In genomic region chr10:67204652-67205407, GRCm38 (mm10) we compare ENCODE assay signal across 10 mouse cellular contexts.
DNase-seq lines count a peak whose midpoint lies in the region; ATAC-seq and TF ChIP-seq lines count a peak whose summit lies in the region.
"Had no signal": no experiment of that assay in that cellular context is flagged by ENCODE, and none has a peak within 500 bp of the region (broad histone marks: within the 10 kb centered on the region; RNA-seq: fewer than 3 reads in every experiment).

No protein-coding gene starts in this region.

- no peak overlapping the region for H3K4me2 ChIP-seq in kidney, embryonic 14.5 days (replicated peaks; ENCODE audit: low read depth, low read length)
- peak overlapping the region; percentile 28 for H3K4me2 ChIP-seq in liver, embryonic 14.5 days (ENCODE audit: low read depth)
- H3K4me2 ChIP-seq: embryonic facial prominence, embryonic 15.5 days had no signal

- H3K4me1 ChIP-seq in kidney, adult 2 months (ENCODE audit: control insufficient read depth, insufficient read depth, low read length): peaks cover 10% of the 10 kb centered on the region; the same call in 1 of the 2 replicates
- no peaks in the 10 kb centered on the region; the same call in 1 of the 2 replicates for H3K4me1 ChIP-seq in kidney, embryonic 14.5 days (ENCODE audit: control insufficient read depth, insufficient read depth, low read length)
- H3K4me1 ChIP-seq in brown adipose tissue, adult 24 weeks (ENCODE audit: control insufficient read depth, insufficient read depth, insufficient read length, low read length): peaks cover 23% of the 10 kb centered on the region
- H3K4me1 ChIP-seq in liver, embryonic 14.5 days (replicated peaks; ENCODE audit: control insufficient read depth in 2 of 2, insufficient read depth in 2 of 2, low read length in 1 of 2): peaks cover 9 to 16% of the 10 kb centered on the region in 2 experiments
- peaks cover 7% of the 10 kb centered on the region; the same call in 1 of the 2 replicates for H3K4me1 ChIP-seq in small intestine, adult 2 months (ENCODE audit: control insufficient read depth, insufficient read depth, insufficient read length, low read length)

- H3K36me3 ChIP-seq in kidney, adult 2 months (ENCODE audit: control insufficient read depth, insufficient read depth, low read length): no peaks in the 10 kb centered on the region
- H3K36me3 ChIP-seq in kidney, embryonic 14.5 days (ENCODE audit: control insufficient read depth, insufficient read depth, low read length): no peaks in the 10 kb centered on the region; the same call in 1 of the 2 replicates
- H3K36me3 ChIP-seq in liver, embryonic 14.5 days (replicated peaks; ENCODE audit: control insufficient read depth, insufficient read depth, low read depth): no peaks in the 10 kb centered on the region
- 0 out of 2 replicates have a peak, but pooled peaks cover under 1% of the 10 kb centered on the region for H3K36me3 ChIP-seq in small intestine, adult 2 months (ENCODE audit: control insufficient read depth, insufficient read depth, low read length)
- H3K36me3 ChIP-seq: embryonic facial prominence, embryonic 15.5 days had no signal

- H3K27ac ChIP-seq in kidney, adult 2 months (ENCODE audit: insufficient read depth, low read depth, low read length): peak overlapping the region; percentile 86
- no peak overlapping the region for H3K27ac ChIP-seq in kidney, embryonic 14.5 days (ENCODE audit: low read depth, low read length)
- peak overlapping the region; percentile 92 for H3K27ac ChIP-seq in brown adipose tissue, adult 24 weeks (replicated peaks; ENCODE audit: low read depth, low read length)
- no peak overlapping the region for H3K27ac ChIP-seq in liver, embryonic 14.5 days
- peak overlapping the region; percentile 78 for H3K27ac ChIP-seq in small intestine, adult 2 months (ENCODE audit: insufficient read depth, low read depth, low read length)
- H3K27ac ChIP-seq: embryonic facial prominence, embryonic 15.5 days had no signal

- no peaks in the 10 kb centered on the region for H3K9me3 ChIP-seq in kidney, embryonic 14.5 days (ENCODE audit: control insufficient read depth, low read length)
- H3K9me3 ChIP-seq in liver, embryonic 14.5 days (ENCODE audit: control insufficient read depth, low read length): no peaks in the 10 kb centered on the region
- H3K9me3 ChIP-seq: embryonic facial prominence, embryonic 15.5 days had no signal

- no peak for TF ChIP-seq POLR2A in kidney, adult 2 months (IDR thresholded peaks at IDR 0.05; ENCODE audit: low read depth, low read length)
- no peak for TF ChIP-seq POLR2A in small intestine, adult 2 months (IDR thresholded peaks at IDR 0.05; ENCODE audit: low read depth, low read length)

- DNase-seq in kidney, adult 2 months: peak; percentile 59
- DNase-seq in liver, embryonic 14.5 days (ENCODE audit: low read depth in 3 of 3, low spot score in 3 of 3): no peak
- no peak for DNase-seq in urinary bladder, postnatal 36 days (ENCODE audit: low spot score in 2 of 2)
- DNase-seq in urinary bladder, postnatal 10 days (ENCODE audit: low spot score): no peak

- 71% methylated on average over 11 of the region's 11 CpGs for WGBS in kidney, adult 2 months
- 74% methylated on average over 11 of the region's 11 CpGs for WGBS in kidney, embryonic 14.5 days
- WGBS in liver, embryonic 14.5 days (ENCODE audit: insufficient replicate concordance): 19% methylated on average over 11 of the region's 11 CpGs
- WGBS in small intestine, adult 2 months: 81% methylated on average over 11 of the region's 11 CpGs

- no peak overlapping the region for H3K9ac ChIP-seq in kidney, embryonic 14.5 days (ENCODE audit: low read depth, low read length)
- no peak overlapping the region for H3K9ac ChIP-seq in liver, embryonic 14.5 days (replicated peaks)
- H3K9ac ChIP-seq: embryonic facial prominence, embryonic 15.5 days had no signal

- no peak overlapping the region for H3K4me3 ChIP-seq in kidney, adult 2 months (ENCODE audit: insufficient read depth, low read depth, low read length)
- no peak overlapping the region for H3K4me3 ChIP-seq in kidney, embryonic 14.5 days (ENCODE audit: low read length)
- peak overlapping the region; percentile 21; the same call in 1 of the 2 replicates for H3K4me3 ChIP-seq in brown adipose tissue, adult 24 weeks (ENCODE audit: insufficient read depth, low read depth, low read length)
- no peak overlapping the region for H3K4me3 ChIP-seq in liver, embryonic 14.5 days (ENCODE audit: insufficient read depth in 1 of 2, low read depth in 2 of 2, low read length in 2 of 2)
- H3K4me3 ChIP-seq in small intestine, adult 2 months (ENCODE audit: low read depth, low read length): peak overlapping the region; percentile 43
- H3K4me3 ChIP-seq: embryonic facial prominence, embryonic 15.5 days had no signal

- TF ChIP-seq CTCF in kidney, adult 2 months (conservative IDR thresholded peaks at IDR 0.05; ENCODE audit: insufficient read depth, insufficient read length, low read depth, low read length): no peak
- no peak for TF ChIP-seq CTCF in liver, embryonic 14.5 days (IDR thresholded peaks at IDR 0.05; ENCODE audit: low read depth)
- no peak for TF ChIP-seq CTCF in small intestine, adult 2 months (IDR thresholded peaks at IDR 0.05; ENCODE audit: extremely low read depth, insufficient read length, insufficient replicate concordance, low read depth, low read length)

- no peak for TF ChIP-seq EP300 in liver, embryonic 14.5 days (IDR thresholded peaks at IDR 0.05; ENCODE audit: low read depth)

- no peak for ATAC-seq in kidney, embryonic 14.5 days (ENCODE audit: low FRiP score, low TSS enrichment)
- peak; percentile 48; the same call in 1 of the 2 replicates for ATAC-seq in liver, embryonic 14.5 days (ENCODE audit: insufficient read depth)
- ATAC-seq in cerebellum, adult (ENCODE audit: insufficient number of reproducible peaks, low FRiP score, low TSS enrichment): no peak
- ATAC-seq: midbrain, embryonic 16.5 days had no signal

- no peaks in the 10 kb centered on the region for H3K27me3 ChIP-seq in kidney, adult 2 months (replicated peaks; ENCODE audit: control insufficient read depth, insufficient read depth, low read length)
- no peaks in the 10 kb centered on the region for H3K27me3 ChIP-seq in kidney, embryonic 14.5 days (ENCODE audit: control insufficient read depth, insufficient read depth, low read length)
- H3K27me3 ChIP-seq in liver, embryonic 14.5 days (ENCODE audit: control insufficient read depth, insufficient read depth, low read length): no peaks in the 10 kb centered on the region
- H3K27me3 ChIP-seq in small intestine, adult 2 months (ENCODE audit: control insufficient read depth, insufficient read depth, low read length): no peaks in the 10 kb centered on the region
- H3K27me3 ChIP-seq: embryonic facial prominence, embryonic 15.5 days had no signal

Comparison
In these comparisons a context has a peak if more than half of its experiments do, and no peak if none do; other contexts are left out.
1. H3K27ac ChIP-seq: peak in kidney, adult 2 months (single experiment), brown adipose tissue, adult 24 weeks (single experiment) and small intestine, adult 2 months (single experiment); none in kidney, embryonic 14.5 days (single experiment) and liver, embryonic 14.5 days (single experiment).
2. H3K4me3 ChIP-seq: peak in brown adipose tissue, adult 24 weeks (single experiment) and small intestine, adult 2 months (single experiment); none in kidney, adult 2 months (single experiment), kidney, embryonic 14.5 days (single experiment) and liver, embryonic 14.5 days (0 of 2).